Comparison of ENCODE assay signal across 8 mouse cellular contexts in genomic region chr2:71872801-71873443, GRCm38 (mm10). TPM values are rescaled to one million over a fixed set of nuclear protein-coding genes. Genes with fewer than 3 reads are reported as not detected.
DNase-seq lines count a peak whose midpoint lies in the region; ATAC-seq and TF ChIP-seq lines count a peak whose summit lies in the region.

Gene Pdk1, plus strand, starts transcription at chr2:71873224.

- peak; percentile 94 for ATAC-seq in cerebellum, adult (ENCODE audit: insufficient number of reproducible peaks, low FRiP score, low TSS enrichment)
- ATAC-seq in forebrain, embryonic 13.5 days, result peak; percentile 98
- ATAC-seq in liver, postnatal 0 days, result peak; percentile 97
- peak; percentile 98 for ATAC-seq in neural tube, embryonic 14.5 days (ENCODE audit: low read depth)

- H3K36me3 ChIP-seq in ES-Bruce4 (ENCODE audit: control insufficient read depth, insufficient read depth, low read length, poor library complexity, severe bottlenecking), result peaks cover 19% of the 10 kb centered on the region
- no peaks in the 10 kb centered on the region for H3K36me3 ChIP-seq in forebrain, embryonic 13.5 days (ENCODE audit: poor library complexity, severe bottlenecking)
- no peaks in the 10 kb centered on the region for H3K36me3 ChIP-seq in liver, postnatal 0 days (replicated peaks; ENCODE audit: insufficient read depth, low read length)
- no peaks in the 10 kb centered on the region for H3K36me3 ChIP-seq in neural tube, embryonic 14.5 days (ENCODE audit: control insufficient read depth, insufficient read depth, low read length)

- H3K27ac ChIP-seq in ES-Bruce4 (ENCODE audit: insufficient read depth, low read length), result peak within 1 kb of the TSS; percentile 46
- peak within 1 kb of the TSS; percentile 65 for H3K27ac ChIP-seq in forebrain, embryonic 13.5 days
- peak within 1 kb of the TSS; percentile 97 for H3K27ac ChIP-seq in liver, postnatal 0 days (ENCODE audit: low read depth)
- peak within 1 kb of the TSS; percentile 72 for H3K27ac ChIP-seq in neural tube, embryonic 14.5 days (ENCODE audit: low read depth, low read length)

- peak; percentile 14 for TF ChIP-seq POLR2A in ES-Bruce4 (IDR thresholded peaks at IDR 0.05; ENCODE audit: insufficient read depth, low read length)

- under 1% methylated on average over 55 of the region's 55 CpGs for WGBS in forebrain, embryonic 13.5 days
- 1% methylated on average over 55 of the region's 55 CpGs for WGBS in large intestine, adult 2 months
- WGBS in liver, postnatal 0 days (ENCODE audit: insufficient replicate concordance), result under 1% methylated on average over 46 of the region's 55 CpGs
- WGBS in neural tube, embryonic 14.5 days, result under 1% methylated on average over 55 of the region's 55 CpGs

- H3K4me1 ChIP-seq in ES-Bruce4 (ENCODE audit: control insufficient read depth, insufficient read depth, low read length), result no peaks in the 10 kb centered on the region
- peaks cover 16% of the 10 kb centered on the region for H3K4me1 ChIP-seq in forebrain, embryonic 13.5 days
- peaks cover 21% of the 10 kb centered on the region for H3K4me1 ChIP-seq in liver, postnatal 0 days (ENCODE audit: insufficient read depth)
- 0 out of 2 replicates have a peak, but pooled peaks cover 4% of the 10 kb centered on the region for H3K4me1 ChIP-seq in neural tube, embryonic 14.5 days (ENCODE audit: control insufficient read depth, insufficient read depth, low read length)

- no peaks in the 10 kb centered on the region for H3K9me3 ChIP-seq in ES-Bruce4 (replicated peaks; ENCODE audit: control insufficient read depth, insufficient read depth, low read length, poor library complexity, severe bottlenecking)
- no peaks in the 10 kb centered on the region for H3K9me3 ChIP-seq in forebrain, embryonic 13.5 days (replicated peaks)
- no peaks in the 10 kb centered on the region for H3K9me3 ChIP-seq in liver, postnatal 0 days (ENCODE audit: low read length)
- H3K9me3 ChIP-seq in neural tube, embryonic 14.5 days (ENCODE audit: control insufficient read depth, low read length), result no peaks in the 10 kb centered on the region

- H3K9ac ChIP-seq in ES-Bruce4 (ENCODE audit: low read depth, poor library complexity, severe bottlenecking), result peak within 1 kb of the TSS; percentile 73
- H3K9ac ChIP-seq in forebrain, embryonic 13.5 days, result peak within 1 kb of the TSS; percentile 80
- peak within 1 kb of the TSS; percentile 89 for H3K9ac ChIP-seq in liver, postnatal 0 days (replicated peaks)
- peak within 1 kb of the TSS; percentile 69 for H3K9ac ChIP-seq in neural tube, embryonic 14.5 days (replicated peaks; ENCODE audit: low read depth, low read length)

- TF ChIP-seq CTCF in ES-Bruce4 (IDR thresholded peaks at IDR 0.05; ENCODE audit: low read depth, low read length), result no peak
- TF ChIP-seq CTCF in liver, postnatal 0 days (IDR thresholded peaks at IDR 0.05; ENCODE audit: low read depth), result no peak; the same call in 1 of the 2 replicates

- intact Hi-C loops in heart, postnatal 10 days (cut with DNase I), result no loop called here

- peak; percentile 81 for TF ChIP-seq EP300 in ES-Bruce4 (IDR thresholded peaks at IDR 0.05; ENCODE audit: insufficient read depth, low read depth, low read length)
- no peak for TF ChIP-seq EP300 in liver, postnatal 0 days (IDR thresholded peaks at IDR 0.05; ENCODE audit: low read depth)

- peak within 1 kb of the TSS; percentile 89 for H3K4me2 ChIP-seq in forebrain, embryonic 13.5 days
- peak within 1 kb of the TSS; percentile 97 for H3K4me2 ChIP-seq in liver, postnatal 0 days (ENCODE audit: low read depth, low read length)
- peak within 1 kb of the TSS; percentile 88 for H3K4me2 ChIP-seq in neural tube, embryonic 14.5 days (ENCODE audit: low read depth, low read length)

- no peaks in the 10 kb centered on the region for H3K27me3 ChIP-seq in ES-Bruce4 (ENCODE audit: control insufficient read depth, insufficient read depth, low read length, poor library complexity, severe bottlenecking)
- peaks cover 3% of the 10 kb centered on the region; the same call in 1 of the 2 replicates for H3K27me3 ChIP-seq in forebrain, embryonic 13.5 days
- no peaks in the 10 kb centered on the region for H3K27me3 ChIP-seq in liver, postnatal 0 days (ENCODE audit: insufficient read depth, low read length)
- H3K27me3 ChIP-seq in neural tube, embryonic 14.5 days (ENCODE audit: control insufficient read depth, insufficient read depth, low read length), result no peaks in the 10 kb centered on the region

- DNase-seq in heart, postnatal 10 days, result peak; percentile 99
- DNase-seq in large intestine, adult 2 months (ENCODE audit: low read depth, low spot score), result peak; percentile 91
- peak; percentile 100 for DNase-seq in liver, postnatal 0 days
- peak; percentile 100 for DNase-seq in testis, postnatal 10 days (ENCODE audit: low spot score)

- H3K4me3 ChIP-seq in ES-Bruce4 (ENCODE audit: low read depth, low read length), result peak within 1 kb of the TSS; percentile 77
- H3K4me3 ChIP-seq in forebrain, embryonic 13.5 days, result peak within 1 kb of the TSS; percentile 81
- peak within 1 kb of the TSS; percentile 84 for H3K4me3 ChIP-seq in liver, postnatal 0 days (ENCODE audit: low read depth, low read length)
- H3K4me3 ChIP-seq in neural tube, embryonic 14.5 days (ENCODE audit: low read depth, low read length), result peak within 1 kb of the TSS; percentile 78

RNA-seq across cellular contexts. Expression of gene Pdk1, which starts in this region (rescaled TPM):
- polyA plus RNA-seq in ES-Bruce4 (2011; ENCODE audit: insufficient read depth, insufficient read length, low read depth, missing spikeins), result 144 and 162 TPM in 2 replicates
- polyA plus RNA-seq in forebrain, embryonic 13.5 days (2015; fragmentation: Nextera tagmentation; extraction: Ambion mirVana), result 17.0 and 19.0 TPM in 2 replicates
- 100 to 1,000 TPM; 119 to 149 TPM for total RNA-seq in heart, postnatal 10 days (2021)
- 8.8 and 10.5 TPM in 2 replicates for polyA plus RNA-seq in large intestine, adult 2 months (2012; rRNA removed)
- 24.5 and 27.1 TPM in 2 replicates for polyA plus RNA-seq in liver, postnatal 0 days (2015; fragmentation: Nextera tagmentation; extraction: Ambion mirVana)
- 16.8 and 17.6 TPM in 2 replicates for polyA plus RNA-seq in neural tube, embryonic 14.5 days (2014; fragmentation: Nextera tagmentation; extraction: Ambion mirVana)

Comparison
In these comparisons a context has a peak if more than half of its experiments do, and no peak if none do; other contexts are left out.
1. Peak in every context shown above with its lines: DNase-seq, ATAC-seq, H3K4me3 ChIP-seq and H3K27ac ChIP-seq.
2. H3K27ac ChIP-seq: peak in every context shown above with its lines; median percentile 97 in liver, postnatal 0 days; 72 in neural tube, embryonic 14.5 days; 65 in forebrain, embryonic 13.5 days; 46 in ES-Bruce4.